Mouse (Mus musculus): ENCODE results near the gene Ap2a2.
"Not testable (repeated sequence)": the region's sequence is repeated elsewhere in the genome, so short reads cannot be mapped to it uniquely, and the experiment has no call there.

Gene Ap2a2

DNA sequence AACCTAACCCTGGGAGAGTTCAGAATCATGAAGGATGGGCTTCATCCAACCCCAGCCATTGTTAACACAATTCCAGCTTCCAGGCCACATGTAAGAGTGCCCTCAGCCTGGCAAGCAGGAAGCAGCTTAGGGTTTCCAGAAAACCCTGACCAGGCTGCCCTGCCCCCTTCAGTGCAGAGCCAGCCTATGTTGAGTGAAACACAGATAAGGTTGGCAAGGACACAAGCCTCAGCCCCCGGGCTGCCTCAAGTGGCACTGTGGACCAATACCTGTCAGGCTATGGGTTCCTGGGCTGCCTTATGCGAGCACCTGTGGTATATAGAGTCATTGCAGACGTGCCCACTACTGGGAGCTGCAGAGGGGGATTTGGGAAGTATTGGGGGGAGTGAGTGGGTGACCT is 99.5 kb downstream of the Ap2a2 start:
- no peak for ATAC-seq (ENCODE audit: low TSS enrichment)

DNA sequence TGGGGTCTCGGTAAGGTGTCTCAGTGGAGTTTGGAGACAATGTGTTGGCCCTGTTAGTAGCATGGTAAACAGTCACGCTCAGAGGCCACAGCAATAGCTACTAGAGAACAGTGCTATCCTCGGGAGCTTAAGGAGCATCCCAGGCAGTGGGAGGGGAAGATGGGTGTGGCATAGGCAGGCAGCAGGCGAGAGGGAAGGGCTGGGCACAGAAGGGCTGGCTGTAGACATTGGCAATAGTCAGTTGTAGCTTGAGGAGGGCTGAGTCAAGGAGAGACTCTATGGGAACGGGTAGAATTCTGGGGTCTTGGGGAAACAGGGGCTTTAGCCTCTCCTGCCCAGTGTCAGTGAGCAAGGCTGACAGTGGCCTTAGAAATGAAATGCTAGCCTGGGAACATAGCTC is 100.2 kb downstream of the Ap2a2 start:
- no peak for ATAC-seq (ENCODE audit: low TSS enrichment)

DNA sequence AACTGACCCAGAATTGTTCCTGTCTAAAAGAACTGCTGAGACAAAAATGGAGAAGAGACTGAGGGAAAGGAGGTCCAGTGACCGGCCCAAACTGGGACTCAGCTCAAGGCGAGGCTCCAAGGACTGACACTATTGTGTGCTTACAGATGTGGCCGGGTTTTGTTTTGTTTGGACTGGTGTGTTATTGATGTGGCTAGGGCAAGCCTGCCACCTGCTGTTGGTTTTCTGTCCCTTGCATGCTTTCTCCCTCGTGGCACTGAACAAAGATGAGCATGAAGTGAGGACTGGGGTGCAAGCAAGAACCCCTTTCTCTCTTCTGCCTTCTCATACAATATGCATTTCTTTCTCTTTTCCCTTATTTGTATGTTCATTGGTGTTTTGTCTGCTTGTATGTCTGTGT is 104.2 kb downstream of the Ap2a2 start:
- peak; percentile 65; the same call in 1 of the 2 replicates for ATAC-seq (ENCODE audit: low TSS enrichment)

DNA sequence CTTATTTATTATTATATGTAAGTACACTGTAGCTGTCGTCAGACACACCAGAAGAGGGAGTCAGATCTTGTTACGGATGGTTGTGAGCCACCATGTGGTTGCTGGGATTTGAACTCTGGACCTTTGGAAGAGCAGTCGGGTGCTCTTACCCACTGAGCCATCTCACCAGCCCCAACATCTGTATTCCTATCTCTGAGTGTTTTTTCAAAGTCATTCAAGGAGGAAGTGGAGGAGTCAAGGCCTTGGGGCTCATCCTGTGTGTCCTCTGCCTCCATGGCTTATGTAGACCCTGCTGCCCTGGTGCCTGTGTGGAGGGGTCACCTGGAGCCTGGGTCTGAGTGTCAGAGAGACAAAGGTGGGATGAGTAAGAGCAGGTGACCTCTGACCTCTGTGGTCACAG is 107.1 kb downstream of the Ap2a2 start:
- ATAC-seq (ENCODE audit: low TSS enrichment): not testable (repeated sequence)

DNA sequence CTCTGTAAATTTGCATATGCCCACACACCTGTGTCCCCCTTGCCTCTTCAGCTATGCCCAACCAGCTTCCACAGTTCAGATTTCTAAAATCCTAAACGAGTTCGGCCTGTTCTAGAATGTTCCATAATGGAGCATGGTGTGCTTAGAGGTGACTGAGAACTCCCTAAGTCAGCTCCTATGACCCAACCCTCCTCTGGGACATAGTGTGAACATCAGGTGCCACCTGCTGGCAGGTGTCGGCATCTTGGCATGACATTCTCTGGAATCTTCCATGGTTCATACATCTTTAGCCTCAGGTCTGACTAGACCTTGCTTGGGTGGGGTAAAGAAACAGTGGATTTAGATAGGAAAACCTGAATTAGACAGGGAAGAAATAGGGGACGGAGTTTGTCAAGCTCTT is 109.0 kb downstream of the Ap2a2 start:
- ATAC-seq (ENCODE audit: low TSS enrichment): no peak

DNA sequence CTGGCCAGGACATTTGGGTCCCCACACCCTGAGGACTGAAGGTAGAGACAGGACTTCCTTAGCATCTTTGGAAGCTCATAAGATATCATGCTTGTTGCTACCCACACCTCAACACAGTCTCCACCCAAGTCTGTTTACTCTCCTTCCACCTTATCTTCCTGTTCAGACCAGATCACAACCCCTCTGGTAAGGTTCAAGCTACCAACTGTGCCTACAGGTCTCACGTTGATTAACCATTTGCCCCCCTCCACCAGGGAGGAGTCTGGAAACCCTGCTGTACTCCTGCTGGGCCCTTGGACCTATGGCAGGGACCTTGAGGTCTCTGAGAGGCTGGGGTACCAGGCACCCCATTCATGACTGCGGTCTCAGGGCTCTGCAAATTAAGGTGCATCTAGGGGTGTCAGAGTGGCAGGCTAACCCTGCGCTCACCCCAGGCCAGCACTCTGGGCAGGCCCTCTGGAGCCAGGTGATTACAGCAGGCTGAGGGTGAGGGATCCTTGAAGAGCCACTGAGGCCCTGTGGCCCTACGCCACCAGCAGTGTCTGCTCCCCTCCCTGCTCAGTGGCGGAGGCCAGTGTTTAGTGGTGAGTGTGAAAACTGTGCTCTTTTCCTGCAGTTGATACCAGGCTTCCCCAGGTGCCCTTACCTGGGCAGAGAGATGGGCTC is 109.8 kb downstream of the Ap2a2 start:
- no peak for ATAC-seq (ENCODE audit: low TSS enrichment)

DNA sequence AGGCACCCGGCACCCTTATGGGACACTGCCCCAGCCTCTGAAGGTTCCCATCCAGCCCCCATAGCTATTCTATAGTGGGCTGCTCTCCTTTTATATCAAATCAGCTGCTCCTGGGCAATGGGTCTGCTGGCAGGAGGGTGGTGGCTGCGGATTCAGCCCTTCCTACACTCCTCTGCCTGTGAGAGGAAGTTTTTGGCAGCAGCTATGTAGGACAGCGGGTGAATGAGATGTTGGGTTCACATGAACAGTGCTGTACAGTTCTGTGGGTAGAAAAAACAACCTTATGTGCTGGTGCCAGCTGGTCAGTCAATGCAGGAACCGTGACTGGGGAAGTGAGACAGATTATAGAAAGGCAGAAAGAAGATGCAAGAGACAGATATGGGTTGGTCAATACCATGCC is 116.9 kb downstream of the Ap2a2 start:
- ATAC-seq (ENCODE audit: low TSS enrichment): peak; percentile 93
